Mouse (Mus musculus) heart, postnatal 4 days (tissue): ENCODE measurements around the gene Fance. TPM values are rescaled to one million over a fixed set of nuclear protein-coding genes. Genes with fewer than 3 reads are reported as not detected.
A peak's percentile ranks its signal among the peaks of the same experiment; 100 is the strongest.
"Not testable (repeated sequence)": the region's sequence is repeated elsewhere in the genome, so short reads cannot be mapped to it uniquely, and the experiment has no call there.

ENCODE experiments used
- DNase-seq: peaks from one replicate; pipeline ENCODE4 v3.0.0; 2021
- total RNA-seq, 2 experiments: library from RNA; stranded (reverse); gene quantifications; 2 replicates each; pipeline ENCODE4 v1.2.3; 2021

Fance gene
- total RNA-seq, 2 experiments from 2014 or later = 18.7 to 19.4 TPM

DNA sequence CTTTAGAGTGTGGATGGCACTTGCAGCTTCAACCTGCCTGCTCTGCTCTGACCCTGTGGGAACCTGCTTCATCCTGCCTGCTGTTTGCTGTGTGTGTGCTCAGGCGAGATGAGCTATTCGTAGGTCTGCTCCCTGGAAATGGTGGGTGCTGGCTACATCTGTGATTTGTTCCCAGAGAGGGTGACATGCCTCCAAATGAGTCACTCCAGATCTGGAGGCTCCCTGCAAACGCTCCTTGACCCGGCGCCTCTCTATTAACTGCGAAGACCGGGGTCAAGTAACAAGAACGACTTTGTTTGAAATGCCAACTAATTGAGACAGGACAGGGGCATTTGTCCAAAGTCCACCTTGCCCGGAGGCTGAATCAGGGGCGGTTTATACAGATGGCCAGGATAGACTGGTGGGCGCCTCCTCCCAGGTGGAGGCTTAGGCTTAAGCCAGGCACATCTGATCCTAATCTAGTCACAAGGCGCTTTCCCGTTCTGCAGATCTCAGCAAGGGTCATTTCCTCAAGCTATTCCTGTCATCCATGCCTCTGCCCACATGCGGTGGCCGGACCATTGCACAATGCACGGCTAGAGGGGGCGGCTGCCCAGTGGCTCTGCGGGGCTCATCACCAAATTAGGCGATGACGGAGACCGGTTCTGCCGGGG lies 14.5 kb downstream of the Fance start:
- DNase-seq = peak; percentile 23

DNA sequence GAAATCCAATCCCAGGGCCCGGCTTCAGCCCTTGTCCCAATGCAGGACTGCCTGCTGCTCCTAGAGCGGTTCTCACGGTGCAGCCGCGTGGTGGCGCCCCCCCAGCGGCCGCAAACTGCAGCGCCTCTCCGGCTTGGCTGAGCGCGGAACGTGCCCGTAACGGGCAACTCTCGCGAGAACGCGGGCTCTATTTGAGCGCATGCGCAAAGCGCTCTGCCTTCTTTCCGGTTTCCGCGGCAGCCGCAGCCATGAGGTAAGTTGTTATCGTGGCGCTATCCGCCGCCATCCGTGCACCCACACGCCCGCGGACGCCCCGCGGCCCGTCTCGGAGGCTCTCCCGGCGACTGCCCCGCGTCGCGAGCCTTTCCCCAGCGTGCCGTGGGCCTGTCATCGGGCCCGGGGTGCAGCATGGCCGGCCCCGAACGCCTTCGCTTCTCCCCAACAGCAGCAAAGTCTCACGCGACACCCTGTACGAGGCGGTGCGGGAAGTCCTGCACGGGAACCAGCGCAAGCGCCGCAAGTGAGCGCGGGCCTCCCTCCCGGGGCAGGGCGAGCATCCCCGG lies 15.1 kb downstream of the Fance start, which contains the start of gene Rpl10a:
TSS of gene Rpl10a (plus strand) at position 106 of the 563 bp plus-strand sequence.
- DNase-seq = peak; percentile 99

DNA sequence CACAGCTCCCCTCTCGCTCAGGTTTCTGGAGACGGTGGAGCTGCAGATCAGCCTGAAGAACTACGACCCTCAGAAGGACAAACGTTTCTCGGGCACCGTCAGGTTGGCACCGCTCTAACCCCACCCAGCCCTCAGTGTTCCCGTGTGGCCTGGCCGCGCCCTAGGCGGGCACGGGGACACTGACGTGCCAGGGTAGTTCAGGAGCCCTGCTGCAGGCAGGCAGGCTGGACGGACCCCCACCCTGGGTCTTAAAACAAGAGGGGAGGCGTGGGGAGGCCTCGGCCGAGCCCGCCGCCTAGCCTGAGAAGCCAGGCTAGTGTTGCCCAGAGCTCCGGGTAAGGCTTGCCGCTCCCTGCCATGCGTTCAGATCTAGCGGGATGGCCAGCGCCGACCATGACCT lies 15.6 kb downstream of the Fance start:
- no peak for DNase-seq

DNA sequence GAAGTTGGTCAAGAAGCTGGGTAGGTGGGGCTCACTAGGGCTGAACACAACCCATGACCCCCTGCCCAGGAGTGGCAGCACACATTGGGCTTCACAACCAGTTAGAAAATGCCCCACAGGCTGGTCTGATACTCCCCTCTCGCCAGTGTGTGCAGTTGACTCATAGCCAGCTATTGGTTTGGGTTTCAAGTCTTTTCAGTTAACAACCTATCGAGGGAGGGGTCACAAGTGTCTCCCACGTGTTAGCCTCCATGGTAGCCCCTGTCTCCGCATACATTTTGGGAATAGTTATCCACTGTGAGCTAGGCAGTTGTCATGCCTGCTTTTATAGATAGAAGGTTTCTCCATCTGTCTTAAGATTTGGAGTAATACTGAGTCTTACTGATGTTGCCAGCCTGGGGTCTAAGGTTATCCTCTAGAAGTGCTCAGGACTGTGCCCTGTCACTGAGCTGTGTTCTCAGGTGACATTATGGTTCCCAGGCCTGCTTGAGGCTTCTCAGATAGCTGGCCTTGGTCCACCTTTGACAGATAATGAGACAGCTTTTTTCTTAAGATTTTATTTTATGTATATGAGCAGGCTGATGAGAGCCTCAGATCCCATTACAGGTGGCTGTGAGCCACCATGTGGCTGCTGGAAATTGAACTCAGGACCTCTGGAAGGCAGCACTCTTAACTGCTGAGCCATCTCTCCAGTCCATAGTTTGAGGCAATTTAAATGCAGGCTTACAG lies 16.3 kb downstream of the Fance start:
- DNase-seq = no peak

DNA sequence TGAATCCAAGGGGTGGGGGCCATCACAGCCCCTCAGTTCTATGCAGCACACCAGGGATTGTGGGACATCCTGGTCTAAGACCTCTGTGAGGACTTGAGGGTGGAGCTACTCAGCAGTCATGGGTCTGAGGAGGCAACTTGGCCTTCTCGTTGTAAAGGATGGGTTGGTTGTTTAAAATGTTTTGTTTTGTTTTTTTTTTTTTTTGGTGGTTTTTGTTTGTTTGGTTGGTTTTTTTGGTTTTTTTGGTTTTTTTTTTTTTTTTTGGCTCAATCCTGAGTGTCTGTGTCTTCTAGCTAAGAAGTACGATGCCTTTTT lies 16.9 kb downstream of the Fance start:
- DNase-seq = no peak

DNA sequence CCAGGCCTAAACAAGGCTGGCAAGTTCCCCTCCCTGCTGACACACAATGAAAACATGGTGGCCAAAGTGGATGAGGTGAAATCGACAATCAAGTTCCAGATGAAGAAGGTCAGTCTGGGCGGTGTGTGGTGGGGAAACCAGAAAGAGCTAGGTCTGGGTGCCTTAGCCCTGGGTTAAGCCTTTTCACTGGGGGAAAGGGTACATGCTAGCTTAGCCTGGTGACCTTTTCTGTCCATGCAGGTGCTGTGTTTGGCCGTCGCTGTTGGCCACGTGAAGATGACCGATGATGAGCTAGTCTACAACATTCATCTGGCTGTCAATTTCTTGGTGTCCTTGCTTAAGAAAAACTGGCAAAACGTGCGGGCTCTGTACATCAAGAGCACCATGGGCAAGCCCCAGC lies 17.3 kb downstream of the Fance start:
- not testable (repeated sequence) for DNase-seq

DNA sequence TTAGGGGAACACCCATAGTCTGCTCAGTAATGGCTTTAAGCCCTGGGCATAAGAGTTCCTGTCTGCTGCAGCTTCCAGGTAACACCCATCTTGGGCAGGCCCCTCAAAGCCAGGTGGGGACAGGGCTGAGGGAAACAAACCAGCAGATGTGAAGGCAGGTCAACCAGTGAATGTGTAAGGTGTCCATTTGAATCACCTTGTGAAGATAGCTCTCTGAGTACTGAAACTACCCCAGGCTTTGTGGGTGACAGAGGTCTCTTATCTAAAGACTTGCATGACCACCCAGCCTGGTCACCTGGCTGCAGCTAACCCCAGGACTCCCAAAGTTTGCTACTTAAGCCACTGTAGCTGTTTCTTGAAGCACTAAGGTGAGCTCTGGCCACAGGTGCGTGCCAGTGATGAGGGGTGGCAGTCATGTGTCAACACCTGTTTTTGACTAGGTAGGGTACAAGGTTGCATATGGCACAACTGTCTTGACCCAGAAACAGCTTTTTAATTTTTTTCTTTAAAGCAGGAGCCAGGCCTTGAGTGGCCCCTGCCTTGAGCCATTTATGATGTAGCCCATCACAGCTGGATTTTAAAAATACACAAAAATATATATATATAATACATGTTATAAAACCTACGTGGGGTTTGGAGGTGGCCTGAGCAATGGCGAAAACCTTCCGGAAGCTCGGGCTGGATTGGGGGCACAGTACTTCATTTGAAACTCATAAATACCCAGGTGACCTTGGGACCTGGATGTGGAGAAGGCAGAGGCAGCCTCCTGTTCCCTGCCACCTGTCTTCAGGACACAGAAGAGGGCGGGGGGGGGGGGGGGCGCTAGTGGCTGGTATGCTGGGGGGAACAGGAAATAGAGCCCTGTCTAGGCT lies 18.2 kb downstream of the Fance start:
- DNase-seq = no peak

DNA sequence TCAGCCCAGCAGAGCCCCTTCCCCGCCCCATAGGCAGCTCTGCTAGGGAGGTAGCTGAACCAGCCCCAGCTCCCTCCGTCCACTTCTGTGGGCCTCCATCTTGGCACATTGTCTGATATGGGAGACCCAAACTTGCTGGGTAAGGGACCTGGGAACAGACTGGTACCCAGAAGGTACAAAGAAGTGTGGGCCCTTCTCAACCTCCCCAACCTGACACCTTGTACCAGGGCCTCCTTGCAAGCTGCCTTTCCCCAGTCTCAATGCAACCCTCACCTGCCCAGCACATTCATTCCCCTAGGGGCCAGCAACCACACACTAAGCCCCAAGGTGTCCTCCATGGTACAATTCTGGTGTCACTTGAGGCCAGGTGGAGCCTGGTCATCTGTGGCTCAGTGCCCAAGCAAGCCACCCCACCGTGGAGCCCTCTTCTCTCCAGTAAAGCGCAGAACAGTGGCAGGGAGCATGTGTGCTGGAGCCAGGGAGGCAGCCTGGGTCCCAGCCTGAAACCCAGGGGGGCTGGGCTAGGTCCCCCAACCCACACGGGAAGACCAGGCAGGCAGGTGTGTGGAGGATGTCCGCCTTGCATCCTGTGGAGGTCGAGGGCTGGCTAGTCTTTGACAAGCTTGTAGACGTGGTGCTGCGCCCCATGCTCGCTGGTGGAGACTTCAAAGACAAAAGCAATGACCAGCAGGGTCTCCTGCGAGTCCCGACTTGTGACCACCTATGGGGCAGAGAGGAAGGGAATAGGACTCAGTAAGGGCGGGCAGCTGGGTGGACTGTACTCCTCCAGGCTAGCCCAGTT lies 19.0 kb downstream of the Fance start:
- DNase-seq = peak; percentile 35

DNA sequence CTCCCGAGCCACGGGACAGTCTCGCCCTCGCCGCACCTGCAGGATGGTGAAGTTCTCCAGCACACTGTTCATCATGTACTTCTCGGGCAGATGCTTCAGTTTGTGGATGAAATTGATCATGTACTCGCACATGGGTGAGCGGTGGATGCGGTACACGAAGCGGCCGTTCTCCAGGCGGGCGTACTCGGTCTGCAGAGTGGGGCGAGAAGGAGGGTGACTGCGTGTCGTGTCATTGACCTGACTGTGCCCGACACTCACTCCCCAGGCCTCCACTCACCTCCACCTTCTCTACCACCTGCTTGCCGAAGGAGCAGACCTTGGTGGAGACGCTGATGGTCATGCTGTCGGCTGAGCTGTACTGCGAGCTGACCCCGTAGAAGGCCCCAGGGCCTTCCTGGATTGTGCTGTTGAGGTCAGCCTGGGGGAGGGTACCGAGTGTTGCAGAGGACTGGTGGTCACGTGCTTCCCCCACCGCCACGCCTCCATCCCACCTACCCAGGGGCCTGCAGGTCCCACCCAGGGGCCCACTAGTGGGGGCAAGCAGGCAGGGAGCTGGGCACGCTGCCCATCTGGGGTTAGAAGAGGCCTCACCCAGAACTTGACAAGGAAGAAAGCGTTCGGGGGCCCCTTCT lies 19.7 kb downstream of the Fance start:
- peak; percentile 35 for DNase-seq

DNA sequence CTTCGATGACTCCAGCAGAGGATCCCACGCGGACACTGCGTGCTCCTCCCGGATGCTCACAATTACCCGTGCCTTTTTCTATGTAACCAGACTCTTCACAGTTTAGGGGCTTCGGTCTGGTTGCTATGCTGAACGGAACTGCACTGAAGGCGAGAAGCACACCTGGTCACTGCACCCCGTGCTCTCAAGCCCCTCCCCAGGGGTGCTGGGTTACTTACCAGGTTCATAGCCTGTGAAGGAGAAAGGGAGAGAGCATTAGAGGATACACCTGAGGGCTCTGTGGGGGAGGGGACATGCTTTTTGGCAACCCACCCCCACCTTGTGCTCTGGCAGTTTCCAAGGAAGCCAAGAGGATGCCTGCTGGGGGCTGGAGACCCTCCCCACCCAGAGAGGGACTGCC lies 21.9 kb downstream of the Fance start:
- no peak for DNase-seq

DNA sequence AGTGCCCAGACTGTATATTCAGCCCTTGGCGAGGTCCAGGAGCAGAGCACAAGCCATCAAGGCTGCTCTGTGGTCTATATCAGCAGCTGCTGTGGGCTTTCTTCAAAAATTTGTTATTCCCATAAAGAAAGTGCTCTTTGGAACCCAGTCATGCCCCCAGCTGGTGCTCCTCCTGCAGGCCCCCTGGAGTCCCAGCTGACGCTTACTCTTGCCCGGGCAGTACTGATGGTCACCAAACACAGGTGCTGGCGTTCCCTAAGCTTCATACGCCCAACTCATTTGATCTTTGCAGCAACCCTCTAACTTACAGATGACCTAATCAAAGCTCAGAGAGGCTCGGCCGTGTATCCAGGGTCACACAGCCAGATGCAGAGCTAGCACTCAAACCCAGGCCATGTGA lies 24.2 kb downstream of the Fance start:
- no peak for DNase-seq

DNA sequence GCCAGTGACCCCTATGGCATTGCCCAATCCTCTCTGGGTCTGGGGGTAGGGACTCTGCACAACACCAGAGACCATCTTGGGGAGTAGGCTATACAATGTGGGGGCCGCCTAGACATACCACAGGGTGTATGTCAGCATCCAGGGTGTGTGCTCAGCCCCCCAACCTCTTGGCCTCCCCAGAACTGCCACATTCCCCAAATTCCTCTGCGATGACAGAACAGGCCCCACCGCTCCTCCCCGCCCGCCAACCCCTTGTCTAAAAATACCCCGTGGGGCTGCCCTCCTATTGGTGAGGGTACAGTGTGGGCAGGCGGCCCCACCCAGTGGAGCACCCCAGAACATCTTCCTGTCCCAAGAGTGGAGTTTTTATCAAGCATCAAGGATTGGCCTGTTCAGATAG lies 27.3 kb downstream of the Fance start:
- peak; percentile 52 for DNase-seq

DNA sequence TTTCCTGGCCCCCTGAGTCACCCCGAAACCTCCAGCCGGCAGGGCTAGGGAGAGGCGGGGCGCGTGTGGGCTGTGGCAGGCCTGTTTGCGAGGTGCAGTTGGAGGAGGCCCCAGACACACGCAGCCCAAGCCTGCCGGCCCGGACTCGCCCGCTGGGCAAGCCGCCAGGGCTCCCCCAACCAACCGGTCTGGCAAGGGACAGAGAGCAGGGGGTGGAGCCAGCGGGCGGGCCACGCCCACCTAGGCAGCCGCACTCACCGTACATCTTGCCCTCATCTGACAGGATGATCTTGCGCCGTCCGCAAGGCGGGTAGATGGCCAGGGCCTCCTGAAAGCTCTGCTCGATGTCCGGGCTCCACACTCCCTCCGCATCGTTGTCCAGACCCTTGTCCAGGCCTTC lies 27.8 kb downstream of the Fance start:
- DNase-seq = peak; percentile 95

DNA sequence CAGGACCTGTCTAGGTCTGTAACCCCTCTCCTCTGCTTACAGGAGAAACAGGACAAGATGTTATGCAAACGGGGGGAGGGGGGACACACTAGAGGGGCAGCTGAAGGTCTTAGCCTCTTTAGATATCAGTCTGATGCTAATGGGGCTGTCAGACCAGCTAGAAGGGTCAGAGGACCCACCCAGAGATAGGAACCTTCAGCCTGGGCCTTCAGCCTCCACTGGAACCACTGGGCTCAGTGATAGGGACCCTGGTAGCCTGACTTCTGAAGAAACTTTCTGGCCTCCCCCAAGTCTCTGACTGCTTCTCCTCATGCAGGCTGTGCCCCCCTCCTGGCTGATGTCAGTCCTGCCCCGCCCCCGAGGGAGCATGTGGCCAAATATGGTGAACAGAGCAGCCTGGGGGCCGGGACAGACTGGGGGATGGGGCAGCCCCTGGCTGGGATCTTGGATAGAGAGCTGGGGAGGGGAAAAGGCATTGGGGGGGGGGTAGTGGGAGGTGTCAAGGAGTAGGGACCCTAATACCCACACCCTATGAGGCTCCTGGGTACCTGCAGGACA lies 30.8 kb downstream of the Fance start:
- peak; percentile 75 for DNase-seq

DNA sequence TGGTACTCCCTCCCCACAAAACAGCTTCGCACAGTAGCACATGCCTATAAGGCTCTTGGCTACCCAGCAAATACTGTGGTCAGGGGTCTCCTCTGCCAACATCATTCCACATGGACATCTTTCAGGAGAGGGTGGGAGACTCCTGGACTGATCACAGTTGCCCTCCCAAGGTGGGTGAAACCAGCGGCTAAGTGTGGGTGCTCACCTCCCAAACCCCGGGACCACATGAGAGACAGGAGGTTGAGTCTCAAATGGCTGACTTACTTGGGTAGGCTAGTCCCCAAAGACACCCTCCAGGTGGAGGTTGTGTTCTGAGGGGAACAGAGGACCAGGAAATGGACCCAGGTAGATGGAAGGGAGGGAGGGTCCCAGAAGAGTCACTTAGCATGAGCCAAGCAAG lies 31.4 kb downstream of the Fance start:
- no peak for DNase-seq

DNA sequence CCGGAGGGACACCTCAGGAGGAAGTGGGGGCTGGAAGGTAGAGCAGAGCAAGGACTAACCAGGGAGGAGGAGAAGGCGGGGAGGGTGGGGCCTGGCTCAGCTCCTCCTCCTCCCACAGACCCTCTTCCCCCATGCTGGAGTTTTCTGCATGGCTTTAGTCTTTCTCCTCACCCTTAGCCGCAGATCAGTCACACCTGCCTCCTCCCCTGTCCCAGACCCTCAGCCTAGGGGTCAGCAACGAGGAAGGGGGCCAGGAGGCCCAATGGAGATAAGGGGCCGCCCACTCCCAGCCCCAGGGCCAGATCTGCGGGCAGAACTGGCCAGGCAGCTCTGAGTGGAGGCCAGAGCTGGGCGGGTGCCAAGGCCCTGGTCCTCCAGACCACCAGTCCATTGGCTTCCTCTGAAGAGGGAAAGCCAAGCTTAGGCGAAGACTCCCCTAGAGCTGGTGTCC lies 32.0 kb downstream of the Fance start:
- DNase-seq = peak; percentile 53

DNA sequence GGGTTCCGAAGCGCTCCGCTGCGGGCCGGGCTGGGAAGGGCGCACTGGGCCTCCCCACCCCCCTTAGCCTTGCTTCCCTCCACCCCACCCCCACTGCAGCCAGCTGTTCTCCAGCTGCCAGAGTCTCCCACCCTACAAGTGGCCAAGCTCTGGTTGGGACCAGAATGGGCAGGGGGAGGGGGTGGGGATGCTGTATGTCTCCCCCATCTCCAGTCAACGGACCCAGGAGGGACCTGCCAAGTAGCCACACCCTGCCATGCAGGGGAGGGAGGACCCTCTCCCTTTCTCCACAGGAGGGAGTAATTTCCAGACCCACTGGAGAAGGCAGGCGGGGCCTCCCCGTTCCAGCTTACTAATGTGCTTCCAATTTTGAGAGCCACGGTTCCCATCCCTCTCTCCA lies 32.6 kb downstream of the Fance start:
- peak; percentile 61 for DNase-seq

DNA sequence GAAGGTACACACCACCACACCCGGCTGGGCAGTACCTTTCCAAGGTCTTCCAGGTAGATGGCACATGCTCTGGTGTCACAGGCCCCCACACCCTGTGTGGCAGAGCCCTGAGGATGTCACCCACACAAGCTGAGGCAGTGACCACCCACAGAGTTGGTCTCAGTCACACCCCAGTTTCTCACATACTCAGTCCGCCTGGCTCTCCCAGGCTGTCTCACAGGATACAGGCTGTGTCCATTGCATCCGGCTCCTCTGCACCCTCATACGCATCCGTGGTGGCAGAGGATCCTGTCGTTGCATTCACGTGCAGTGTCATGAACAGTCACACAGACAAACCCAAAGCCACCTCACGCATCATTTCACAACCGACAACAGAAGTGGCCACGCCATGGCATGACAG lies 34.0 kb downstream of the Fance start:
- DNase-seq = no peak

DNA sequence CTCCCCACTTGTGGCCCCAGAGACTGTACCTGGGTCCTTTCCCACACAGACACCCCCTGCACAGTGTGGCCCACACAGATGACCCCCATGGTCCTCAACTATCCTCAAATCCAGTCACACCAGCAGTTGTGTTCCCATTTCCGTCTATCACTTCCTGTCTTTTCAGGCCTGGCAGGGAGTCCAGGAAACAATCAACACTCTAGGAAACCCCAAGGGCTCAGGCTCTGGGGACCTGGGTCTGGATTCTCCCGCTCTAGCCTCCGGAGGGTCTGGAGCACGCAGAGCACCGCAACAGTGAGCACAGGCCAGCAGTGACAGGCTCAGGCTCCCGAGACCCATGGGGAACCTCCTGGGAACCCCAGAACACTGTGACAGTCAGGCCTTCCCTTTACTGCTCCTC lies 34.9 kb downstream of the Fance start:
- peak; percentile 43 for DNase-seq

DNA sequence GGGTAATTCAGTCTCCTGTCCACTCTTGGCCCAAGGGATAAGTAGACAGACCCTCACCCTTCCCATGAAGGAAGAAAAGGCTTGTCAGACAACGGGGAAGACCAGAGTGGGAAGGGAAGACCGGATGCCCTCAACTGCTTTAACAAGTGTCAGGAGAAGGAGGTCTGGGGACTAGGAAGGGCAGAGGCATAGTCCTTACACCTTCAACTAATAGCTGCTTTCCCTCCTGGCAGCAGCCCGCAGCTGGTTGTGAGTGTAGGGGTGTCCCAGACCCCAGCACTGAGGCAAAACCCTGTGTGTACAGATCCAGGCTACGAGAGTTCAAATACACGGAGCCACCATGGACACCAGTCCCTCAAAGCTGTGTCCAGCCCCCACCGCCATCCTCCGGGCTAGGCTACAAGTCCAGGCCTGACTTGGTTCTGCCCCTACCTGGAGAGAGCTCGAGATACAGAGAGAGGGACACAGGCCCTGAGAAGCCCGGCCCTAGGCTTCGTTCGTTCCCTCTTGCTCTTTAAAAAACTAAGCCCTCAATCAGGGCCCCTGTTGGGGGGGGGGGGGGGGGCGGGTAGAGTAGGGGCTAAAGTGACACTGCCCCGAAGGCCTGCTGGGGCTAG lies 36.1 kb downstream of the Fance start:
- peak; percentile 32 for DNase-seq
